Mouse (Mus musculus) liver, embryonic 16.5 days (tissue): ENCODE measurements around the gene Gbf1. TPM values are rescaled to one million over a fixed set of nuclear protein-coding genes. Genes with fewer than 3 reads are reported as not detected.

Experiments
- ATAC-seq: fragments of 200-750 bp; cut with Nextera tagmentation; 2 replicates; pipeline ENCODE4 v1.8.0; 2017; ENCODE audit warnings: low read depth, mild to moderate bottlenecking, moderate number of reproducible peaks, moderate library complexity
- H3K27ac ChIP-seq: fragments of 300-500 bp; sonication (generic); 2 replicates; pipeline ENCODE4 v1.5.1; 2014; ENCODE audit warnings: mild to moderate bottlenecking, low read length
- H3K27me3 ChIP-seq: fragments of 300-500 bp; sonication (generic); 2 replicates; pipeline ENCODE4 v1.6.1; 2014; ENCODE audit warnings: low read depth, low read length, mixed read lengths; ENCODE audit not compliant: control insufficient read depth, insufficient read depth
- H3K36me3 ChIP-seq: fragments of 300-500 bp; sonication (generic); 2 replicates; pipeline ENCODE4 v1.6.1; 2014; ENCODE audit warnings: mild to moderate bottlenecking; ENCODE audit not compliant: control insufficient read depth, insufficient read depth
- H3K4me1 ChIP-seq: fragments of 300-500 bp; sonication (generic); 2 replicates; pipeline ENCODE4 v1.6.1; 2014; ENCODE audit warnings: low read depth, low read length, mixed read lengths; ENCODE audit not compliant: control insufficient read depth
- H3K4me2 ChIP-seq: fragments of 300-500 bp; sonication (generic); 2 replicates; pipeline ENCODE4 v1.6.1; 2014; ENCODE audit warnings: low read depth, low read length, mixed read lengths
- H3K4me3 ChIP-seq: fragments of 300-500 bp; sonication (generic); 2 replicates; pipeline ENCODE4 v1.5.1; 2014; ENCODE audit warnings: low read depth, mild to moderate bottlenecking, low read length
- H3K9ac ChIP-seq: fragments of 300-500 bp; sonication (generic); 2 replicates; pipeline ENCODE4 v1.6.1; 2014; ENCODE audit warnings: low read depth, low read length
- H3K9me3 ChIP-seq: fragments of 300-500 bp; sonication (generic); replicated peaks from 2 replicates; pipeline ENCODE4 v1.6.1; 2016; ENCODE audit warnings: low read length; ENCODE audit not compliant: control insufficient read depth
- WGBS: fragments of 180-500 bp; shearing (Covaris S2); extraction: QIAGEN DNeasy Blood & Tissue Kit; methylation state at CpG from one replicate; pipeline ENCODE4 v1.1.7; 2014; ENCODE audit not compliant: insufficient replicate concordance; 5-methylcytosine and 5-hydroxymethylcytosine counted together
- polyA plus RNA-seq: library from polyadenylated mRNA; unstranded; fragments of >200 nt; fragmentation: Nextera tagmentation; extraction: Ambion mirVana; gene quantifications from 2 replicates; pipeline ENCODE4 v1.2.1, GENCODE M21; 2015

The Gbf1 gene
- polyA plus RNA-seq, 1 experiment from 2014 or later, result 14.8 TPM

- peaks cover 52% of the 10 kb centered on the region for H3K4me1 ChIP-seq
- peaks cover 2% of the 10 kb centered on the region for H3K36me3 ChIP-seq
- peak; percentile 20; the same call in 1 of the 2 replicates for ATAC-seq
- H3K27me3 ChIP-seq, result peaks cover 63% of the 10 kb centered on the region
- H3K9me3 ChIP-seq, result no peaks in the 10 kb centered on the region
- H3K4me3 ChIP-seq, result peak overlapping the region; percentile 48
- H3K9ac ChIP-seq, result peak overlapping the region; percentile 66
- peak overlapping the region; percentile 94 for H3K27ac ChIP-seq
- H3K4me2 ChIP-seq, result peak overlapping the region; percentile 85
- WGBS, result 42% methylated on average over 12 of the region's 12 CpGs
Measured at GRCm38 (mm10) chr19:46315752-46316610, 163.7 kb downstream of the Gbf1 start.

GRCm38 (mm10) chr19:46316846-46317545 is 164.7 kb downstream of the Gbf1 start:
- Histone ChIP-seq H3K9me3 (no peaks in the 10 kb centered on the region), H3K9ac (no peak overlapping the region), H3K36me3 (no peaks in the 10 kb centered on the region; the same call in 1 of the 2 replicates), H3K27me3 (peaks cover 73% of the 10 kb centered on the region), H3K27ac (no peak overlapping the region), H3K4me3 (peak overlapping the region; percentile 45), H3K4me2 (peak overlapping the region; percentile 52; the same call in 1 of the 2 replicates), H3K4me1 (peaks cover 52% of the 10 kb centered on the region)
- no peak for ATAC-seq
- WGBS, result 30% methylated on average over 15 of the region's 15 CpGs

- H3K4me1 ChIP-seq, result peaks cover 52% of the 10 kb centered on the region
- peak overlapping the region; percentile 45 for H3K4me3 ChIP-seq
- H3K27me3 ChIP-seq, result peaks cover 78% of the 10 kb centered on the region
- no peaks in the 10 kb centered on the region for H3K9me3 ChIP-seq
- ATAC-seq, result no peak
- WGBS, result 1% methylated on average over 48 of the region's 48 CpGs
- H3K9ac ChIP-seq, result no peak overlapping the region
- peak overlapping the region; percentile 52 for H3K4me2 ChIP-seq
- no peaks in the 10 kb centered on the region; the same call in 1 of the 2 replicates for H3K36me3 ChIP-seq
- H3K27ac ChIP-seq, result no peak overlapping the region
Measured at GRCm38 (mm10) chr19:46317546-46317885, 165.2 kb downstream of the Gbf1 start.

- Histone ChIP-seq H3K27ac (no peak overlapping the region), H3K9ac (no peak overlapping the region), H3K36me3 (no peaks in the 10 kb centered on the region), H3K9me3 (no peaks in the 10 kb centered on the region), H3K4me1 (peaks cover 52% of the 10 kb centered on the region), H3K27me3 (peaks cover 83% of the 10 kb centered on the region), H3K4me2 (peak overlapping the region; percentile 52), H3K4me3 (peak overlapping the region; percentile 45)
- ATAC-seq, result no peak
- WGBS, result 3% methylated on average over 37 of the region's 42 CpGs
Measured at GRCm38 (mm10) chr19:46318031-46318471, 165.7 kb downstream of the Gbf1 start.

GRCm38 (mm10) chr19:46318586-46319378 is 166.5 kb downstream of the Gbf1 start:
- Histone ChIP-seq H3K4me3 (no peak overlapping the region), H3K27ac (no peak overlapping the region), H3K36me3 (no peaks in the 10 kb centered on the region), H3K27me3 (peaks cover 91% of the 10 kb centered on the region), H3K4me2 (no peak overlapping the region), H3K4me1 (peaks cover 44% of the 10 kb centered on the region), H3K9ac (no peak overlapping the region), H3K9me3 (no peaks in the 10 kb centered on the region)
- ATAC-seq, result no peak
- WGBS, result 14% methylated on average over 16 of the region's 16 CpGs

- H3K27ac ChIP-seq, result no peak overlapping the region
- peaks cover 96% of the 10 kb centered on the region for H3K27me3 ChIP-seq
- H3K36me3 ChIP-seq, result no peaks in the 10 kb centered on the region
- no peak overlapping the region for H3K4me2 ChIP-seq
- H3K4me1 ChIP-seq, result peaks cover 30% of the 10 kb centered on the region
- 56% methylated on average over 8 of the region's 8 CpGs for WGBS
- H3K4me3 ChIP-seq, result no peak overlapping the region
- H3K9ac ChIP-seq, result no peak overlapping the region
- H3K9me3 ChIP-seq, result no peaks in the 10 kb centered on the region
- no peak for ATAC-seq
Measured at GRCm38 (mm10) chr19:46320076-46320785, 167.9 kb downstream of the Gbf1 start.

GRCm38 (mm10) chr19:46321101-46321943 is 169.0 kb downstream of the Gbf1 start:
- Histone ChIP-seq H3K4me1 (peaks cover 19% of the 10 kb centered on the region), H3K4me3 (no peak overlapping the region), H3K9me3 (no peaks in the 10 kb centered on the region), H3K36me3 (no peaks in the 10 kb centered on the region), H3K9ac (no peak overlapping the region), H3K4me2 (no peak overlapping the region), H3K27me3 (peaks cover 100% of the 10 kb centered on the region), H3K27ac (no peak overlapping the region)
- WGBS, result 31% methylated on average over 6 of the region's 6 CpGs
- ATAC-seq, result no peak
